Mouse (Mus musculus): ENCODE results near the gene Tmem40. TPM values are rescaled to one million over a fixed set of nuclear protein-coding genes. Genes with fewer than 3 reads are reported as not detected.

Tmem40 gene
- polyA plus RNA-seq, 1 experiment from 2014 or later, result 1.3 TPM

- Histone ChIP-seq H3K27me3 (no peaks in the 10 kb centered on the region), H3K4me1 (replicated peaks) (peaks cover 32% of the 10 kb centered on the region), H3K27ac (no peak overlapping the region), H3K4me3 (no peak overlapping the region), H3K36me3 (no peaks in the 10 kb centered on the region), H3K9me3 (replicated peaks) (no peaks in the 10 kb centered on the region), H3K4me2 (no peak overlapping the region), H3K9ac (no peak overlapping the region)
- no peak for ATAC-seq (replicated peaks; ENCODE audit: insufficient number of reproducible peaks, insufficient read depth, low FRiP score, low read depth)
- 84% methylated on average over 4 of the region's 4 CpGs for WGBS
Observed at GRCm38 (mm10) chr6:115698699-115699098, 63.5 kb downstream of the Tmem40 start.

GRCm38 (mm10) chr6:115697739-115698558 is 64.3 kb downstream of the Tmem40 start:
- no peaks in the 10 kb centered on the region for H3K27me3 ChIP-seq
- WGBS, result 51% methylated on average over 17 of the region's 17 CpGs
- H3K36me3 ChIP-seq, result no peaks in the 10 kb centered on the region
- no peak for ATAC-seq (replicated peaks; ENCODE audit: insufficient number of reproducible peaks, insufficient read depth, low FRiP score, low read depth)
- no peaks in the 10 kb centered on the region for H3K9me3 ChIP-seq (replicated peaks)
- peaks cover 36% of the 10 kb centered on the region for H3K4me1 ChIP-seq (replicated peaks)
- H3K27ac ChIP-seq, result peak overlapping the region; percentile 99
- H3K9ac ChIP-seq, result no peak overlapping the region
- H3K4me2 ChIP-seq, result no peak overlapping the region
- H3K4me3 ChIP-seq, result no peak overlapping the region

- 84% methylated on average over 7 of the region's 7 CpGs for WGBS
- no peak overlapping the region for H3K4me3 ChIP-seq
- no peak overlapping the region for H3K4me2 ChIP-seq
- no peaks in the 10 kb centered on the region for H3K27me3 ChIP-seq
- H3K27ac ChIP-seq, result peak overlapping the region; percentile 99
- H3K9me3 ChIP-seq (replicated peaks), result no peaks in the 10 kb centered on the region
- H3K9ac ChIP-seq, result no peak overlapping the region
- H3K4me1 ChIP-seq (replicated peaks), result peaks cover 43% of the 10 kb centered on the region
- ATAC-seq (replicated peaks; ENCODE audit: insufficient number of reproducible peaks, insufficient read depth, low FRiP score, low read depth), result no peak
- no peaks in the 10 kb centered on the region for H3K36me3 ChIP-seq
Observed at GRCm38 (mm10) chr6:115696707-115697215, 65.4 kb downstream of the Tmem40 start.

- peak; percentile 91 for ATAC-seq (replicated peaks; ENCODE audit: insufficient number of reproducible peaks, insufficient read depth, low FRiP score, low read depth)
- Histone ChIP-seq H3K9me3 (replicated peaks) (no peaks in the 10 kb centered on the region), H3K36me3 (no peaks in the 10 kb centered on the region), H3K9ac (peak overlapping the region; percentile 62), H3K4me2 (peak overlapping the region; percentile 62), H3K4me3 (0 out of 2 replicates have a peak overlapping the region, but pooled peaks have one; percentile 20), H3K4me1 (replicated peaks) (peaks cover 43% of the 10 kb centered on the region), H3K27ac (peak overlapping the region; percentile 99), H3K27me3 (no peaks in the 10 kb centered on the region)
- WGBS, result 14% methylated on average over 7 of the region's 7 CpGs
Observed at GRCm38 (mm10) chr6:115695124-115695523, 67.1 kb downstream of the Tmem40 start.

- Histone ChIP-seq H3K4me2 (peak overlapping the region; percentile 62), H3K9ac (peak overlapping the region; percentile 62), H3K27me3 (no peaks in the 10 kb centered on the region), H3K36me3 (no peaks in the 10 kb centered on the region), H3K4me1 (replicated peaks) (peaks cover 43% of the 10 kb centered on the region), H3K9me3 (replicated peaks) (no peaks in the 10 kb centered on the region), H3K4me3 (0 out of 2 replicates have a peak overlapping the region, but pooled peaks have one; percentile 20), H3K27ac (peak overlapping the region; percentile 99)
- 21% methylated on average over 9 of the region's 9 CpGs for WGBS
- ATAC-seq (replicated peaks; ENCODE audit: insufficient number of reproducible peaks, insufficient read depth, low FRiP score, low read depth), result peak; percentile 91
Observed at GRCm38 (mm10) chr6:115694441-115694842, 67.8 kb downstream of the Tmem40 start.

DNA sequence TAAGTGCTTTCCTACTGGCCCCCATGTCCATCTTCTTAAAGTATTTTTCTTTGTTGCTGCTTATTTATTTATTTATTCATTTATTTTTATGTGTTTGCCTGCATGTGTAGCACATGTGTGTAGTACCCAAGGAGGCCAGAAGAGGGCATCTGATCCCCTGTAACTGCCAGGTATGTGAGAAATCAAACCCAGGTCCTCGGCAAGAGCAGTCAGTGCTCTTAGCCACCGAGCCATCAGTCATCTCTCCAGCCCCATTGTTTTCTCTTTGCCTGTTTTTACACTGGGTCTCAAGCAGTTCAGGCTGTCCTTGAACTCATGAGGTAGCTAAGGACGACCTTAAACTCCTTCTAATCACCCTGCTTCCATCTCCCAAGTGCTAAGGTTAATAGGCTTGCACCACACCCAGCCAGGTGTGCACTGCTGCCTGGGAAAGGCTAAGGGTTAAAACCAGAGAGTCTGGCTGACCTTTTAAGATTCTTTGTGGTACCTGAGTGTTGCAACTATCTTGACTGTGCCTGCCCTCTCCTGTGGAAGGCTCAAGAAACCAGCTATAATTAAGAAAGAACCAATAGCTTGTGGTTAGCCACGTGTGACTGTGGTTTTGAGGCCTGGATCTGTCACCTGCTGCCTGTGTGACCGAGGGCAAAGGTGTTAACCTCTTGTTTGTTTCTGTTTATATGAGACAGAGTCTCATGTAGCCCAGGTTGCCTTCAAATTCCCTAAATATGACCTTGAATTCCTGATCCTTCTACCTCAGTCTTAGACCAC is 69.1 kb downstream of the Tmem40 start:
- no peaks in the 10 kb centered on the region for H3K27me3 ChIP-seq
- no peaks in the 10 kb centered on the region for H3K9me3 ChIP-seq (replicated peaks)
- H3K4me3 ChIP-seq, result no peak overlapping the region
- H3K9ac ChIP-seq, result no peak overlapping the region
- H3K27ac ChIP-seq, result peak overlapping the region; percentile 99
- H3K4me2 ChIP-seq, result no peak overlapping the region
- 64% methylated on average over 5 of the region's 5 CpGs for WGBS
- peaks cover 42% of the 10 kb centered on the region for H3K4me1 ChIP-seq (replicated peaks)
- no peaks in the 10 kb centered on the region for H3K36me3 ChIP-seq
- no peak for ATAC-seq (replicated peaks; ENCODE audit: insufficient number of reproducible peaks, insufficient read depth, low FRiP score, low read depth)

DNA sequence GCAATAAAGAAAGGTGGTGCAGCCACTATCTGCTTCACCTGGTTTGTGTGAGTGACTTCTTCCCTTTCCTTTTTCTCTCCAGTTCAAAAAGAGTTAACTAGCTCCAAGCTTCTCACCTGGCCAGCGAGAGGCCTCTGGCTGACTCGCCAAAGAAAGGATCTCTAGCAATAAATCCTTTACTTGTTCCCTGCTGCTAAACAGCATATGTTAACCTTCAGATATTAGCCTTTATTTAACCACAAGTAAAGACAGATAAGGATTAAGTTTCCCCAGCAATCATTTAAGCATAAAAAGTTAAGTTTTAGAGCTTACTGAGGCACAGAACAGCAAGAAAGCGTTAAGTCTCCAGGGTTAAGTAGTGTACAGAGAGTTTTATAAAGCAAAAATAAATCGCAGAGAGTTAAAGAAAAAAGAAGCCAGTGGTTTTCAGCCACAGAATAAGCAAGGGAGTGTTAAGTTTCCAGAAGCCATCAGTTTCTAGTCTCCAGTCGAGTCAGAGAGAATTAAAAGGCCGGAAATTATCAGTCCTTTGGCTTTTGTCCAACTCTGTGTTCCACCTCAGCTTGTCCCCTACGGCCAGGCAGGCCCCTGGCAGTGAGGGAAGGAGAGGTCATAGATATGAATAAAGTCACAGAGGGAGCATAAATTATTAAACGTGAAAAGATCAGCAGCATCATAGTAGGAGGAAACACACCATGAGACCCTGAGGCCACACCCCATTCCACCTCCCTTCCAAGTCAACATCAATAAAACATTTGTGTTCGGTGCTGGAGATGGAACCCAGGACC is 69.9 kb downstream of the Tmem40 start:
- Histone ChIP-seq H3K9me3 (replicated peaks) (no peaks in the 10 kb centered on the region), H3K27ac (peak overlapping the region; percentile 99), H3K27me3 (no peaks in the 10 kb centered on the region), H3K9ac (no peak overlapping the region), H3K36me3 (no peaks in the 10 kb centered on the region), H3K4me2 (no peak overlapping the region), H3K4me3 (no peak overlapping the region), H3K4me1 (replicated peaks) (peaks cover 34% of the 10 kb centered on the region)
- WGBS, result 37% methylated on average over 9 of the region's 9 CpGs
- ATAC-seq (replicated peaks; ENCODE audit: insufficient number of reproducible peaks, insufficient read depth, low FRiP score, low read depth), result no peak

- no peak overlapping the region for H3K27ac ChIP-seq
- H3K4me1 ChIP-seq (replicated peaks), result peaks cover 19% of the 10 kb centered on the region
- H3K4me2 ChIP-seq, result no peak overlapping the region
- no peak overlapping the region for H3K4me3 ChIP-seq
- H3K36me3 ChIP-seq, result no peaks in the 10 kb centered on the region
- 0 out of 2 replicates have a peak, but pooled peaks cover 6% of the 10 kb centered on the region for H3K9me3 ChIP-seq (replicated peaks)
- no peak for ATAC-seq (replicated peaks; ENCODE audit: insufficient number of reproducible peaks, insufficient read depth, low FRiP score, low read depth)
- WGBS, result 71% methylated on average over 4 of the region's 4 CpGs
- no peak overlapping the region for H3K9ac ChIP-seq
- no peaks in the 10 kb centered on the region for H3K27me3 ChIP-seq
Observed at GRCm38 (mm10) chr6:115690105-115690504, 72.1 kb downstream of the Tmem40 start.

GRCm38 (mm10) chr6:115688589-115688988 is 73.6 kb downstream of the Tmem40 start:
- Histone ChIP-seq H3K4me2 (no peak overlapping the region), H3K9me3 (replicated peaks) (0 out of 2 replicates have a peak, but pooled peaks cover 6% of the 10 kb centered on the region), H3K4me3 (no peak overlapping the region), H3K9ac (no peak overlapping the region), H3K27me3 (no peaks in the 10 kb centered on the region), H3K4me1 (replicated peaks) (peaks cover 11% of the 10 kb centered on the region), H3K27ac (no peak overlapping the region), H3K36me3 (no peaks in the 10 kb centered on the region)
- 77% methylated on average over 4 of the region's 4 CpGs for WGBS
- ATAC-seq (replicated peaks; ENCODE audit: insufficient number of reproducible peaks, insufficient read depth, low FRiP score, low read depth), result no peak

- no peak overlapping the region for H3K4me2 ChIP-seq
- WGBS, result 70% methylated on average over 3 of the region's 3 CpGs
- no peaks in the 10 kb centered on the region for H3K36me3 ChIP-seq
- no peak overlapping the region for H3K9ac ChIP-seq
- 0 out of 2 replicates have a peak, but pooled peaks cover 6% of the 10 kb centered on the region for H3K9me3 ChIP-seq (replicated peaks)
- H3K4me3 ChIP-seq, result no peak overlapping the region
- H3K27ac ChIP-seq, result no peak overlapping the region
- no peak for ATAC-seq (replicated peaks; ENCODE audit: insufficient number of reproducible peaks, insufficient read depth, low FRiP score, low read depth)
- H3K27me3 ChIP-seq, result no peaks in the 10 kb centered on the region
- H3K4me1 ChIP-seq (replicated peaks), result peaks cover 6% of the 10 kb centered on the region
Observed at GRCm38 (mm10) chr6:115687753-115688152, 74.5 kb downstream of the Tmem40 start.
